Mouse (Mus musculus): ENCODE results near the gene Chtf18. TPM values are rescaled to one million over a fixed set of nuclear protein-coding genes. Genes with fewer than 3 reads are reported as not detected.

Chtf18 gene
- polyA plus RNA-seq, 1 experiment: 2.2 TPM

DNA sequence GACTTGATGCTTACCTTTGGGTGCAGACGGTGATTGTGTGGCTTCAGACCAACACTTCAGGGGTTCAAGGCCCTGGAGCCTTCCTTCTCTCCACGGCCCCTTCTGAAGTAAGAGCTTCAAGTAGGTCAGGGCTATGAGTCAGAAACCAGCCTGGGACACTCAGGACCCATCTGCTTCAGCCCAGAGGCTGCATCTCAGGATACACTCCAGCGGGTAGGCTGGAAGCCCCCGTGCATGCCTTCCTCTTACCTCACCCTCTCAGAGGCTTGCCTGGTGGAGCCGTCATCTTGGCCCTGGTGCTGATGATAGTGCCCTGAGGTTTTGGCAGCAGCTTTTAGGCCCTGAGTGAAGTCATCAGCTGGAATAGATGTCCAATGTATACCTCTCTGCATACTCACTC is 8.0 kb upstream of the Chtf18 start:
- DNase-seq (ENCODE audit: low spot score): no peak

DNA sequence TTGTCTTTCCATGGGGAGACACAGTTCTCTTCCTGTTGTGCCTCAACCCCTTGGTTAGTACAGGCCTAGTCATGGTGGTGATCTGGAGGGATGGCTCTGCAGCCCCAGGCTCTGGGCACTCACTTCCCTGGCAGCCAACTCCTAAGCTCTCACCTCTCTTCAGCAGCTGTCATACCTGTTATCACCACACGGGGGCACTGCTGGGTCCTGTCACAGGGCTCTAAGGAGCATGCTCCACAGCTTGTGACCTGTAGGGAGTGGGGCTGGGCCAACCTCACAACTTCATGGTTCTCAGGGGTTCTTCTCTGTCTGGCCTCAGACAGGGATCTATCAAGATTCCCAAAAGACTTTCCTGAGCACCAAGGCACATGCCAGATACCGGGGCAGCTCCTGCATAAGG is 4.9 kb upstream of the Chtf18 start:
- DNase-seq (ENCODE audit: low spot score): peak; percentile 63

DNA sequence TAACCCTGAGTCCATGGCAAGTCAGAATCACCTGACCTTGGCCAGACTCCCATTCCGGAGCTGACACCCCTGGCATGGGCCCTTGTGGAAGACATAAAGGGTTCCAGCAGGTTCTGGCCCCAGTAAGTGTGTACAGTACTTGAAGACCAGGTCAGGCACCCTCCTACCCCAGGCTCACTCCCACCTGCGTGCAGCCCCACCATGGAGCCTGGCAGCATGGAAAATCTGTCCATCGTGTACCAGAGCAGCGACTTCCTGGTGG is 721 bp upstream of the Chtf18 start:
- DNase-seq (ENCODE audit: low spot score): no peak

DNA sequence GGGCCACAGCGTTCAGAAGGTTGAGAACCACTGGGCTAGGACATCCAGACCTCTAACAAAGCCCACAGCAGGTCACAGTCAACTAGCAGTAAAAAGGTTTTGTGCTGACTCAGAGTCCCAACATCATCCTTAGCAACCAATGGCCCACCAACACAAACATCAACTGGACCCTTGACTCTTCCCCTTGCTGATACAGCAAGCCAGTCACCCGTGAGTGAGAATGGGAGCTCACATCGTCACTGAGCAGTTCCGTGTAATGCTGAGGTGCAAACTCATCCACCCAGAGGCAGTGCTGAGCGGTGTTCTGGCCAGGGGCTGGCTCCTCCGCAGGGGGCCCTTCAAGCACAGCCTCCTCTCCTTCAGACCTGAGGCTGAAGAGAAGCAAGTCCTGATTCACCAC is 2.0 kb downstream of the Chtf18 start:
- DNase-seq (ENCODE audit: low spot score): no peak

DNA sequence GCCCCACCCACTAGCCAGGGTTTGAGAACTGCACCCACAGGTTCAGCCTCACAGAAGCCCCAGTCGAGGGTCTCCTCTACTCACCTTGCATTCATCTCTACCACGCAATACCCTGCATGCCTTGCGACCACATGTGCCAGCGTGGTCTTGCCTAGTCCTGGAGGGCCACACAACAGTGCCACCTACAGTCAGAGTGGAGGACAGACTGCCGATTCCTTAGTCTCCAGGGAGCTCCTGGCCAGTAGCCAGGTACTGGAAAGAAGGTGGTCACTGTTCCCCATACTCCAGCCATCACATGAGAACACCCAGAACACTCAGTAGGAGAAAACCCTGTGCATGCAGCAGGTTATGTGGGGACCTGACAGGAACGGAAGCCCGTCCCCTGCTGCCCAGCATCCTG is 3.3 kb downstream of the Chtf18 start:
- DNase-seq (ENCODE audit: low spot score): no peak

DNA sequence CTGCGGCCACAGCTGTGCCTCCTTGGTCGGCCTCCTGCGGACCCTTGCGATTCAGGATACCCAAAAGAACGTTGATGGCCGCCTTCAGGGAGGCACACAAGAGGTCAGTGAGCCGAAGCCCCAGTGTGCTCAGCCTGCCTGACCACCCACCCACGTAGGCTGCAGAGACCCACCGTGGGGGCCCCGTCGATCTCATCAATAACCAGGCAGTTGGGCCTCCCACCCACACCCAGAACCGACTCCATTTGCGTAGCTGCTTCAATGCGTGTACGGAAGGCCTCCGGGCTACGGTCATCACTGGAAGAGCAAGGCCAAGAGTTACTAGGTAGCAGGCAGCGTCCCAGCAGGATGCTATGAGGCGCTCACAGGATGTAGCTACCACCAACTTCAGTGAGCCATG is 3.7 kb downstream of the Chtf18 start:
- no peak for DNase-seq (ENCODE audit: low spot score)

DNA sequence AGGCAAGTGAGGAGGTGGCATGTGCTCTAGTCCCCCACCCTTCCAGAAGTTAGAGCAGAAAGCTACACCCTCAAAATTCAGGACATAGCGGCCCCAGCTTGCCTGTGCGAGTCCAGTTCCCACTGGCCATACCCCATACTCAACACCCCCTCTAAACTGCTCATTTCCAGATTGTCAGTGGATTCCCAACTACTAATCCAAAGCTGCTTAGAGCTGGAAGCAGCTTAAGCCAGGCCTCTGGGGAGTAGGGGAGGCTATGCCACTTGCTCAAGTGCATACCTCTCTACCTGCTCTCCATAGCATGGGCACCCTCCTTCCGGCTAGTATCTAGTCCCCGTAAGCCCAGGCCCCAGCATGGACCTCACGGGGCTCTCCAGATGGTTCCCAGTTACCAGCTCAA is 5.7 kb downstream of the Chtf18 start:
- DNase-seq (ENCODE audit: low spot score): no peak

DNA sequence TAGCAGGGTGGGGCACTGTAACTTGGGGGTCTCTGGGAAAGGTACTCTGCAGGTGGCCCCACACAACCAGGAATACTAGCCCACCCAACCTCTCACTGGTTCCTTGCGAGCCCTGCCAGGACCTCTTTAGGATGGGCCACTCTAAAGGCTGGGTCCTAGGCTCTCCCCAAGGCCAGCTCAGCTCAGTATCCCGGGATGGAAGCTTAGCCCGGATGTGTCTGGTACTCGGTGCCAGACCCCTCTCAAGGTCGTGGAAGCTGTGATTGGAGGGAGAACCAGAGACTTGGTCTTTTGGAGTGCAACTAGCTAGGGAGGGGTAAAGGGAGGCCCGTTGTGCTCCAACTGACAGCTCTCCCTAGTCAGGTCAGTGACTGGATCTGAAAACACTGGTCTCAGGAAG is 9.5 kb downstream of the Chtf18 start:
- DNase-seq (ENCODE audit: low spot score): no peak

DNA sequence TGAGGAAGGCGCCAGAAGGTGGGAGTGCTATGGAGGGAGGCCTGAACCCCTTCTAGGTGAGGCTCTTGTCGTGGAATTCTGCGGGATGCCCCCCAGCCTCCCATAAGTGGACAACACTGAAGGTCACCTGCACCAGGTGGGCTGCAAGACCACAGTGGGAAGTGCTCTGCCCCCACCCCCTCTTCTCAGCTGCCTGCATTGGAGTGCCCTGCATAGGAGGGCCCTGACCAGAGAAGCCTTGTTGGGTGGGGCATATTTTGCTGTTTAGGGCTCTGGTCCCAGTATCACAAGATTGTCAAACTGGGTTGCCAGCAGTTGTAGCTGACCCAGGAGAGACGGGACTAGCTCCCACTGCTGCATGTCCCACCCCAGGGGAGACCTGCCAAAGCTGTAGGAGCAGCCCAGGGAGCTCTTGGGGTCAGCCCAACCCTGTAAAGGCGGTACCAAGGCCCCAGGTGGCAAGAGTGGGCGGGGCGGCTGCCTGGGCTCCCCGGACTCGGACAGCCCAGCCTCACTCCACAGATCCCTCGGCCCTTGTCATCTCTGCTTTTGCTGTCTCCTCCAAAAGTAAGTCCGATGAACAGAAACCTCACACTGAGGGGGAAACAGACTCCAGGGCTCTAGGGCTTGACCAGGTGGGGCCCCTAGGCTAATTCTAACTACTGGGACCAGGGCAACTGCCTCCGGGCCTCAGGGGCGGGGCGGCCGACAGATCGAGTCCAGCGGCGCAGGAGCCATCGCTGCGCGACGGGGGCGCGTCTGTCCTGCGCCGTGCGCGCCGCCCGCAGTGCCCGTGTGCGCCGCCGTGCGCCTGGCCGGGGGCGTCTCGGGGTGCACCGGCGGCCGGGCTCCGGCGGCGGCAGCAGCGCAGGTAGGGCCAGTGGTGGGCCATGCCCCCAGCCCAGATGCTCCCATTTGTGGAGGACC is 10.2 kb downstream of the Chtf18 start, which contains the start of gene Gng13:
Gng13 (plus strand) TSS at position 461 of the 927 bp plus-strand sequence.
- DNase-seq (ENCODE audit: low spot score): peak; percentile 20

DNA sequence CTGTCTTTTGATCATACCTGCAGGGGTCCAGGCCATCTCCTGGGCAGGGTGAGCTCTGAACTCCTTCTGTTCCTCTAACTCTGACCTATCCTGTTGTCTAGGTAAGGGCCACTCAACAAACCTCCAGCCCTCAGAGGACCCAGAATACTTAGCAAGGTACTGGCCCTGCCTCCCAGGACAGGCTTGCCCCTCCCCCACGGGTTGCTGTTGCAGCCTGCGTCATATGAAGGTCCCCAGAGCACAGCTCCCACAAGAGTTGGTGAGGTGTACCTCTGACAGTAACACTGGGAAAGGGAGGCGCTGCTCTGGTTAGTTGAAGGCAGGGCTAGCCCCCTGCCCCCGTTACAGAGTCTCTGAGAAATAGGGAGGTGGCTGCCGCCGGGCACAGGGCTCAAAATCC is 11.1 kb downstream of the Chtf18 start:
- DNase-seq (ENCODE audit: low spot score): peak; percentile 17

DNA sequence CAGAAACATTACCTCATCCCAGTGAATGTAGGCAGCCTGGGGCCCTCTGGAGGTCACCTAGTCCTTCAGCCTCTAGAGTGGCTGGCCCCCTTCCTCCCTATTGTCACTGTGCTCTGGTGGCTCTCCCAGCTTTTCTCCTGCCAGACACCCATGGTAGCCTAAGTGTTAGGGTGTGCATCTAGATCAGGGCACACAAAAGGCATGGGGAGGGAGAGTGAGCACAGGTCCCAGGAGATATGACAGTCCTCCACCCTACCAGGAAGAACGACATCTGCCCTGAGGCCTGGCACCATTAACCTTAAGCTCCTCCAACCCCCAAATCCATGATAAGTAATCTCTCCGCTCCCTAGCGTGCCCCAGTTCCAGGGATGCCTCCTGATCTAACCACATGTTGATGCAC is 11.6 kb downstream of the Chtf18 start:
- DNase-seq (ENCODE audit: low spot score): peak; percentile 13

DNA sequence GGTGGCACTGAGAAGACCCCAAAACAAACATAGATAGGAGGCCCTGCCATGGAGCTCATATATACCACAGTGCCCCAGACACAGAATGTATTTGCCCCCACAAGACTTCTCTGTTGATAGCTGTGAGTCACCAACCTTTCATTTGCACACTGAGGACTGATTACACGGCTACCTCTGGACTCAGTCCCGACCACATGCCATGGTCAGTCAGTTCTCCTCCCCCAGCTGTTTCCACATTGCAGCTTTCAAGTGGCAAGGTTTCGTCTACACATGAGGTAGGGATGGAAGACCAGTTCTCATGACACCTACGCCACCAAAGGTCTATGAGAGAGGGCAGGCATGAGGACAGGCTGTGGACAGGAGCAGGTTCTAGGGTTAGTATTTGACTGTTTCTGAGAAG is 16.1 kb downstream of the Chtf18 start:
- no peak for DNase-seq (ENCODE audit: low spot score)

DNA sequence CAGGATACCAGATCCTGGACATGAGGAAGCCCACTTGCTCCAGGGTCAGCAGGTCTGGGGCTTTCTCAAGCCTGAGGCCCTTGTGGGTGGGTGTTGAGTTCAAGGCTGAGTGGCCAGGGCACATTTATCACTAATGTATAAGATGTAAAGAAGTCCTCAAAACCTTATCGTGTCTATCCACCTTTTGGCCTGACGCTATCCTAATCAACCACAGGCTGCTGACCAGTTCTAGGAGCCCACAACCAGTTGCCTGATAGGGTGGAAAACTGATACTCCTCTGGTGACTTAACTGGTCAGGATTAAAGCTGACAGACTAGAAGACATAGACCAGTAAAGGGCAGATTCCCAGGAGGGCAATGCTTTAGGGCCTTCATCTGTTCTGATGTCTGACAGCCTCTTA is 17.2 kb downstream of the Chtf18 start:
- DNase-seq (ENCODE audit: low spot score): no peak

DNA sequence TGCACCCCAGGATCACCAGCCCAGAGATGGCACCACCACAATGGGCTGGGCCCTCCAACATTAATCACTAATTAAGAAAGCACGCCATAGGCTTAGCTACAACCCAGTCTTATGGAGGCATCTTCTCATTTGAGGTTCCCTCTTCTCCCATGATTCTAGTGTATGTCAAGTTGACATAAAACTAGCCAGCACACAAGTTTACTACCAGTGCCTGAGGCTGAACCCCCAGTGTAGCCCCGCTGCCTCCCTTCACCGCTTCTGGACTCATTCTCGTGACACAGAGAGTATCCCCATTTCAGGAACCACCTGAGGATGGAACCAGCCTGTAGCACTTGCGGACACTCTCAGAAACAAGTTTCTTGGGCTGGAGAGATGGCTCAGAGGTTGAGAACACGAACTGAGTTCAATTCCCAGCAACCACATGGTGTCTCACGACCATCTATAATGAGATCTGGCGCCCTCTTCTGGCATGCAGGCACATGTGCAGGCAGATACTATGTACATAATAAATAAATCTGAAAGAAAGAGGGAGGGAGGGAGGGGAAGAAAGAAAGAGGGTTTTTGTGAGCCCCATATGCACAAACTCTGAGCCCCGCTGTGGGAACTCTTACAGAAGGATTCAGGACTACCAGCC is 26.2 kb downstream of the Chtf18 start:
- DNase-seq (ENCODE audit: low spot score): no peak

DNA sequence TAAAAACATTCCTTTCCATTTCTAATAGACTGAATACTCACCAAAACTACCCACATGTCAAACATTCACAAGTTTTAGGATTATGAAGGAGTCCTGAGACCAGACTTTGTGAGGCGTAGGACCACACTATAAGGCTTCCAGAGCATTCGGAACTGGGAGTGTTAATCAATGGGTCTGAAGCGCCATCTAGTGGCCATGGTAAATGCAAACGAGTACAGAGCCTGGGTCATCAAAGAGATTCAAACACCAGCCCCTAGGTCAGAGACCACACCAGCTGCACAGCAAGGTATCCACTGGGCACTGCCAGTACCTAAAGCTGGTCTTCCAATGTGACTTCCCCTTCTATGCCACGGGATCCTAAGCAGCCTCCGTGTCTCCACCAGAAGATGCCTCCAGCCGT is 28.8 kb downstream of the Chtf18 start:
- DNase-seq (ENCODE audit: low spot score): no peak

DNA sequence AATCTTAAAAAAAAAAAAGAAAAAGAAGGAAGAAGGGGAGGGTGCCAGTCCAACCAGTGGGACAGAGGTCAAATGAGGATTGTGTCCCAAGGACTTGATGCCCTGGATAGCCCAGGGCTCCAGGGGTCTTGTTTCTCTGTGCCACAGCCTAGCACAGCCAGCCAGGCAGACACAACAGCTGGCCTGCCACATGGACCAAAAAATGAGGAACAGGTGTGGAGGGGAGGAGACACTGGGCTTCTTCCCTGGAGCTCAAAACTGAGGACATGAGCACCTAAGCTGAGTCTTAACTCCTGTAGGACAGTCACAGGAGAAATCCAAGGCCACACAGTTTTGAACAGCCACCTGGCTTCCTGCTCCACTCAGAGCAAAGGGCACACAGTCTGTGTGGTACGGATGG is 31.0 kb downstream of the Chtf18 start:
- no peak for DNase-seq (ENCODE audit: low spot score)

DNA sequence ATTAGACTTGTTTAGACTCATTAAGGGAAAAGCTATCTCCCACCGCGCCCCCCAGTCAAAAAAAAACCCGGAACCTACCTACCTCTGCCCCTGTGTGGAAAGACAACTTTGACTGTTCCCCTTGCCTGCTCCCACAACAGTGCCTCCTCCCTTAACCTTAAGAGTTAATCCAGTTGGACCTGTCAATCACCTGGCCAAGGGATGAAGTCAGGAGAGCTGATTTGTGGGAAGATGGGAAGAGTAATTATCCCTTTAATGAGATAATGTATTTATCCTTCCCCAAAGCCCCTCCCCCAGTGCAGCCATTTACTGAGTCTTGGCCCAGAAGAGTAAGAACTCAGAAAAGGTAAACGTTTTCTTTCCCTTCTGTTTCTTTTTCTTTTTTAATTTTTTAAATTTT is 38.3 kb downstream of the Chtf18 start:
- DNase-seq (ENCODE audit: low spot score): no peak

DNA sequence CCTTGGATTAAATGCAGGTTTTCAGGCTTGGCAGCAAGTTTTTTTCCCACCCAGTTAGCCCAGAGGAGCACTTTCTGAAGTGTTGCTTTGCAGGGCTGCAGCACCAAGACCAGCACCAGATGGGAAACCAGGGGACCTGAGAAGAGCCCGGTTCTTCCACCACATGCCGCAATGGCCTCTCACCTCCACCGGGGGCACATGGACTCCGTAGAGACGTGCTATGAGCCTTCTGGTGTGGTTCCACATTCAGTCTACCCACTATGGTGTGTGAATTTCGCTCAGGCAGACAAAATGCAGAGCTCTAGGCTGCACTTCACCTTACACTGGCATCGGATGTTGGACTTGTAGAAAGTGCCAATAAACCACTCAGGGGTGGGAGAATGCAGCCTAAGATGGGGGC is 40.9 kb downstream of the Chtf18 start:
- DNase-seq (ENCODE audit: low spot score): no peak

DNA sequence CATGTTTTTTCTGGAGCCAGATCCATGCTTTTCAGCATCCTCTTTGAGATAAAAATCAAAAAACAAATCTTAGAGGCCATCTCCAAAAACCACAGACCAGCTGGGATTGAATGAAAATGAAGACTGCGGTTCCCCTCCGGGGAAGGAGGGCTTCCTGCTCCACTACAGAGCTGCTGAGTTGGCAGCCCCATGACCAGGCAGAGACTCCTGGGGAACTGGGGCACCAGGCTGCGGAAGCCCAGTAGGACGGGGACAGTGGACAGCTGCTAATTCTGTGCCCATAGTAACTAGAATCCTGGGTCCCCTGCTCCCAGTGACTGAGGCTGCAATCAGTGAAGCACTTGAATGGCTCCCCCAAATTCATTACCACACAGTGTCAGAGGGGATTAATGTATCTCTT is 45.6 kb downstream of the Chtf18 start:
- DNase-seq (ENCODE audit: low spot score): no peak

DNA sequence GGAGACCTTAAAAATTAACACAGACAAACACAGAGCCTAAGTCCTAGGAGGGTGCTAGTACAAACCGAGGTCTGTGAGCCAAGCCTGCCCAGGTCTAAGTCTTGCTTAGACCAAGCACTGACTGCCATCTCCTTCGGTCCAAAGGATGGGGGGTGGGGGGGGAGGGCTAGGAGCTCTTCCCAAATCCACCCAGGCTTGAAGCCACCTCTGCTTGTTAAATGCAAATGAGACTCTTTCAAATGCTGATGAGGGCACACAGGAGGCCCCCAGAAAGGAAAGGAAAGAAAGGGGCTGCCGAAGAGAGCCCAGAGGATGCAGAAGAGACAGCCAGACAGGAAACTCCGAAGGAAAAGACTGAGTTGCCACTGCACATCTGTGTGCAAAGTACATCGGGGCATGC is 47.4 kb downstream of the Chtf18 start:
- no peak for DNase-seq (ENCODE audit: low spot score)

DNA sequence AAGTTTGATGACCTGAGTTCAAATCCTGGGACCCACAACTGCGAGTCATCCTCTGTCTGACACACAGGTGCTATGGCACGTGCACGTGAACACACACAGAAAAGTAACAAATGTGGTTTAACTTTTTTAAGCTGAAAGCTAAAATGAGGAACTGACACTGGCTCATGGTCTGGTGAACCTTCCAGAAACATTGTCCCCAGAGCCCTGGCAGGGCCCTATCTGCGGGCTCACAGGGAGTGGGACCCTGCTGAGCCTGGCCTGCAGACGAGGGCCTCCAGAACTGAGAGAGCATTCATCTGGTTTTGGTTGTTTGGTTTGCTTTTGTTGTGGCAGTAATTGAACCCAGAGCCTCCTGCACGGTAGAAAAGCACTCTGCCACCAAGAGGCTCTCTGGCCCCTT is 49.2 kb downstream of the Chtf18 start:
- no peak for DNase-seq (ENCODE audit: low spot score)

DNA sequence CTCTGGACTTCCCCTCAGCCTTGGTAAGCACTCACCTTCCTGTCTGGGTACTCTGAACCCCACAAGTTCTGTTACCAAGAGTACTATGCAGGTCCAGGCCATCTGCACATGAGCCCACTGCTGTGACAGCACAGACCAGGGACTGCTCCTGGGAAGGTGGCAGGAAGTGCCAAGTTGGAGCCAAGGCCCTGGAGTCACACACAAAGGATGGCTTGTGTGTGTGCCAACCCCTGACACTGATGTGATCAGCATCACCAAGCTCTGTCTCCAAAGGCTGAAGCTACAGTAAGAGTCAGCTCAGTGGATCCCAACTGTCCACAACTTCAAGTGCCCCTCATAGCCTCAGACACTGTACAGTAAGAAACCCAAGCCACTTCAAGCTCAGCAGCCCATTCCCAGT is 54.2 kb downstream of the Chtf18 start:
- DNase-seq (ENCODE audit: low spot score): no peak
